Mouse (Mus musculus) forebrain, embryonic 11.5 days (tissue): Measurements from ENCODE around the gene Osgin1. TPM values are rescaled to one million over a fixed set of nuclear protein-coding genes. Genes with fewer than 3 reads are reported as not detected.

Source experiments
- ATAC-seq: fragments of 200-750 bp; cut with Nextera tagmentation; replicated peaks from 2 replicates; pipeline ENCODE4 v1.8.0; 2017; ENCODE audit warnings: moderate TSS enrichment; ENCODE audit not compliant: low FRiP score
- DNase-seq: peaks from one replicate; pipeline ENCODE4 v3.0.0-alpha.2; 2017; ENCODE audit warnings: low spot score
- H3K27ac ChIP-seq: fragments of 300-500 bp; sonication (generic); 2 replicates; pipeline ENCODE4 v1.5.1; 2014; ENCODE audit warnings: low read depth, low read length
- H3K27me3 ChIP-seq: fragments of 300-500 bp; sonication (generic); 2 replicates; pipeline ENCODE4 v1.6.1; 2014; ENCODE audit warnings: mild to moderate bottlenecking, low read length, mixed read lengths; ENCODE audit not compliant: control insufficient read depth, insufficient read depth
- H3K36me3 ChIP-seq: fragments of 300-500 bp; sonication (generic); 2 replicates; pipeline ENCODE4 v1.6.1; 2014; ENCODE audit warnings: mild to moderate bottlenecking, low read length, moderate library complexity, mixed read lengths; ENCODE audit not compliant: control insufficient read depth, insufficient read depth
- H3K4me1 ChIP-seq: fragments of 300-500 bp; sonication (generic); replicated peaks from 2 replicates; pipeline ENCODE4 v1.6.1; 2014; ENCODE audit warnings: low read length, mixed read lengths; ENCODE audit not compliant: control insufficient read depth, insufficient read depth
- H3K4me2 ChIP-seq: fragments of 300-500 bp; sonication (generic); 2 replicates; pipeline ENCODE4 v1.6.1; 2014; ENCODE audit warnings: low read depth, mild to moderate bottlenecking, low read length, moderate library complexity, mixed read lengths; ENCODE audit not compliant: severe bottlenecking
- H3K4me3 ChIP-seq: fragments of 300-500 bp; sonication (generic); 2 replicates; pipeline ENCODE4 v1.5.1; 2014; ENCODE audit warnings: low read depth, low read length
- H3K9ac ChIP-seq: fragments of 300-500 bp; sonication (generic); 2 replicates; pipeline ENCODE4 v1.6.1; 2014; ENCODE audit warnings: low read length
- H3K9me3 ChIP-seq: fragments of 300-500 bp; sonication (generic); 2 replicates; pipeline ENCODE4 v1.6.1; 2016; ENCODE audit warnings: low read length, mixed read lengths; ENCODE audit not compliant: control insufficient read depth
- WGBS: fragments of 180-500 bp; shearing (Covaris S2); extraction: QIAGEN DNeasy Blood & Tissue Kit; methylation state at CpG from one replicate; pipeline ENCODE4 v1.1.7; 2014; 5-methylcytosine and 5-hydroxymethylcytosine counted together
- polyA plus RNA-seq: library from polyadenylated mRNA; unstranded; fragments of >200 nt; fragmentation: Nextera tagmentation; extraction: Ambion mirVana; gene quantifications from 2 replicates; pipeline ENCODE4 v1.2.1, GENCODE M21; 2014

Gene Osgin1
- polyA plus RNA-seq, 1 experiment from 2014 or later: 0.09 TPM

DNA sequence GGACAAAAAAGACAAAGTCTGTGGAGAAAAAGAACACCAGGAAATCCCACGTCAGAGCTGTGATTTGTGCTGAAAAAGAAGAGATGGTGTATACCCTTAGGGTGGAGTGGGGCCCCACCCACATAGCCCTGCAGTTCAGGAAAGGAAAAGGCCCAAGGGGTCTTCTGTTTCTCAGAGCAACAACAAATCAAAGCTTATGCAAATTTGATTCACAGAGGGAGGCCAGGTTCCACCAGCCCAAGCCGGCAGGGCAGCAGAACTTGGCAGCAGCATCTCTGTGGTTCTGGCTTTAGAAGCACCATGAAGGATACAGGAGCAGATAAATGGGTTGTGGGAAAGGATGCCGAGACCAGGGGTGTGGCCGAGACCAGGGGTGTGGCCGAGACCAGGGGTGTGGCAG, 44.8 kb downstream of the Osgin1 start:
- no peaks in the 10 kb centered on the region for H3K9me3 ChIP-seq
- DNase-seq: no peak
- H3K4me3 ChIP-seq: no peak overlapping the region
- WGBS: 30% methylated on average over 5 of the region's 5 CpGs
- H3K9ac ChIP-seq: no peak overlapping the region
- no peaks in the 10 kb centered on the region for H3K36me3 ChIP-seq
- H3K4me2 ChIP-seq: no peak overlapping the region
- H3K27ac ChIP-seq: no peak overlapping the region
- H3K4me1 ChIP-seq: no peaks in the 10 kb centered on the region
- no peaks in the 10 kb centered on the region for H3K27me3 ChIP-seq
- no peak for ATAC-seq

- Histone ChIP-seq H3K27me3 (no peaks in the 10 kb centered on the region), H3K4me1 (no peaks in the 10 kb centered on the region), H3K9ac (no peak overlapping the region), H3K4me3 (no peak overlapping the region), H3K36me3 (no peaks in the 10 kb centered on the region), H3K27ac (no peak overlapping the region), H3K4me2 (no peak overlapping the region), H3K9me3 (no peaks in the 10 kb centered on the region)
- WGBS: 82% methylated on average over 11 of the region's 11 CpGs
- ATAC-seq (no peak), DNase-seq (no peak)
These were observed 50.4 kb downstream of the Osgin1 start for GRCm38 (mm10) chr8:119484145-119484896.

DNA sequence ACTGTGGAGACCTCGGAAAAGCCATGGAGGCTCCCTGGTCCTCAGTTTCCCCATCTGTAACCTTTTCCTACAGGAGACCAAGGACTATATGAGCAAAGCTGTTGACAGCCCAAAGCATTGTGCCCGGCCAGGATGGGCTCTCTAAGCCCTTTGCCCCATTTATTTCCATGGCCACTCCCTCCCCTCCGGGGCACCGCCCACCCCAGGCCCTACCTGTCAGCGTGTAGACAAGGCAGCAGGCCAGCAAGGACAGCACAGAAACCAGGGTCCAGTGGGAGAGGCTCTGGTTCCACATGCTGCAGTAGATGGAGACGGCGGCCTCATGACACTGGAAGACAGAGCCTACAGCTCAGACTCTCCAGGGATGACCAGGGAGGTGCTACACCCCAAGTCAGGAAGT, 53.2 kb downstream of the Osgin1 start:
- no peak overlapping the region for H3K9ac ChIP-seq
- H3K4me3 ChIP-seq: no peak overlapping the region
- 81% methylated on average over 7 of the region's 7 CpGs for WGBS
- 0 out of 2 replicates have a peak, but pooled peaks cover 2% of the 10 kb centered on the region for H3K4me1 ChIP-seq
- H3K4me2 ChIP-seq: no peak overlapping the region
- no peak for ATAC-seq
- no peaks in the 10 kb centered on the region for H3K27me3 ChIP-seq
- no peaks in the 10 kb centered on the region for H3K9me3 ChIP-seq
- no peaks in the 10 kb centered on the region for H3K36me3 ChIP-seq
- H3K27ac ChIP-seq: no peak overlapping the region
- no peak for DNase-seq

Other genes starting within 250 kb of the Osgin1 start
- gene Hsbp1, start 89.6 kb upstream of the Osgin1 start, polyA plus RNA-seq: 301 and 310 TPM in 2 replicates
- gene Mlycd, start 39.2 kb upstream of the Osgin1 start, polyA plus RNA-seq: 12.0 and 13.5 TPM in 2 replicates
- gene Necab2, start 12.6 kb downstream of the Osgin1 start, polyA plus RNA-seq: 15.3 and 18.3 TPM in 2 replicates
- gene Slc38a8, start 67.6 kb downstream of the Osgin1 start, polyA plus RNA-seq: 0.13 TPM in 1 of 2 replicates, not detected in the other
- gene Mbtps1, start 124.6 kb downstream of the Osgin1 start, polyA plus RNA-seq: 98.0 and 98.2 TPM in 2 replicates
- 78.7 and 89.0 TPM in 2 replicates for gene Hsdl1, start 141.1 kb downstream of the Osgin1 start, polyA plus RNA-seq
- 0.16 TPM in 1 of 2 replicates, not detected in the other for gene Dnaaf1, start 141.1 kb downstream of the Osgin1 start, polyA plus RNA-seq
- gene Taf1c, start 171.1 kb downstream of the Osgin1 start, polyA plus RNA-seq: 15.2 and 17.1 TPM in 2 replicates
- gene Adad2, start 178.6 kb downstream of the Osgin1 start, polyA plus RNA-seq: not detected in 2 replicates
- 0.07 TPM in 1 of 2 replicates, not detected in the other for gene Kcng4, start 201.6 kb downstream of the Osgin1 start, polyA plus RNA-seq
- 0.63 TPM in 1 of 2 replicates, not detected in the other for gene Wfdc1, start 232.2 kb downstream of the Osgin1 start, polyA plus RNA-seq